Mouse (Mus musculus): Measurements from ENCODE around the gene Asprv1. TPM values are rescaled to one million over a fixed set of nuclear protein-coding genes. Genes with fewer than 3 reads are reported as not detected.

Asprv1 gene
- total RNA-seq, 2 experiments from 2014 or later = 0.27 TPM; not detected in 1

GRCm38 (mm10) chr6:86610714-86611113, 17.2 kb upstream of the Asprv1 start:
- intact Hi-C loops (cut with DNase I) = no loop called here
- DNase-seq = no peak

- intact Hi-C loops (cut with DNase I) = no loop called here
- no peak for DNase-seq
Measured at GRCm38 (mm10) chr6:86615301-86615700, 12.7 kb upstream of the Asprv1 start.

DNA sequence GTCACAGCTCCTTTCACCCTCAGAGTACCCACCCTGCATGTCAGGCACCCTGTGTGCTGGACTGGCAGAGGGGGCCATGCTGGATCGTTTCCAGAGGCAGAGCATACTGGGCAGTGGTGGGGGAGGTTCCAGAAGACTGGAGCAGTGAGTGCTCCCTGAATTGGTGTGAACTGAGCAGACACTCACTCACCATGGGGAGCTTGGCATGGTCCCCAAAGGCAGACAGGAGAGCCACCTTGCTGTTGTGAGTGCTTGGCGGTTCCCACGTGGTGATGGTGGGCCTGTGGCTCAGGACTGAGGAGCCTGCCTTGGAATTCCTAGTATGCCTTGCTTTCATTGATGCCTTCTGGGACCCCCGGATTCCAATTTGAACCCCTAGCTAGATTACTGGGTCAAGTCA, 4.8 kb upstream of the Asprv1 start:
- intact Hi-C loops (cut with DNase I) = no loop called here
- no peak for DNase-seq

- intact Hi-C loops (cut with DNase I) = no loop called here
- peak in 1 of 2 experiments; percentile 13 for DNase-seq
Measured at GRCm38 (mm10) chr6:86624074-86625030, 3.6 kb upstream of the Asprv1 start.

- intact Hi-C loops (cut with DNase I) = no loop called here
- DNase-seq = no peak
Measured at GRCm38 (mm10) chr6:86630141-86630540, 2.2 kb downstream of the Asprv1 start.

DNA sequence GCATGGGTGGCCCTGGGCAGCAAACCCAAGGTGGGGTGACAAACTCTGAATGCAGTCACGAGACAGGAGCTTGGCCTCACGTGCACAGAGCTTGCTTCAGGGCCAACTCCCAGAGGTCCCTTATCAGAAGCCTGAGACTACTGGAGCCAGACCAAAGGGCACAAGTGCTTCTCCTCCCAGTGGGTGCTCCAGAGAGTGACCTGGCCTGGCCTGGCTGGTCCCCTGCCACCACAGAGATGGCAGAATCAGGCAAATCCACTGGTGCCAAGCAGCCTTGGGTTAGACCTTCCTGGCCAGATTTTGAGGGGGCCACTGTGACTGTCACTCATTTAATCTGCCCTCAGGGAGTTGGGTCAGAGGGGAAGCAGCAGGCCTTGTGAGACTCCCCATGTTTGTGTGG, 8.5 kb downstream of the Asprv1 start:
- intact Hi-C loops (cut with DNase I) = no loop called here
- DNase-seq = peak; percentile 35 to 63

DNA sequence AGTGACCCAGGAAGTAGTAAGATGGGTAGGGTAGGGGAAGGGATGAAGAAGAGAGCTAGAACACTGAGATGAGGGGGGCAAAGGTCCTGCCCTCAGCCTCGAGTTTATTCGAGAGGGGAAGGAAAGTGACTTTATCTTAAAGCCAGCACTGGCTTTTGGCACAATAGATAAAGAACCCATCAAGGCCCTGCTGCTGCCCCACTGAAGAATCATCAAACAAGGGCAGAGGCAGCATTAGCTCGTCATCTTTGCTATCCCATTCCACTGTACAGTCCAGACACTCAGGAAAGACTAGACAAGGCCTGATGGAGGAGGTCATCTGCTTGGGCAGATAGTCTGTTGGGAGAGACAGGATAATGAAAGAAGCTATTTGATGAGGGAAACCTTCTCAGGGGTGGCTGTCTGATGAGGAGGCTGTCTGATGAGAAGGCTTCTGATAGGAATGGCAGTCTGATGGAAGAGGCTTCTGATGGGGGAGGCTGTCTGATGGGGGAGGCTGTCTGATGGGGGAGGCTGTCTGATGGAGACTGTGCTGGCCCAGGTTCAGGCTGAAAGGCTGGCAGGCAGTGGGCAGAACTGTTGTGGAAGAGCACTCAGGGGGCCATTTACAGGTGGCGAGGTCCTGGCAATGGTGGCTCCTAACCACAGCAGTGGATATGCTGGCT, 9.3 kb downstream of the Asprv1 start:
- intact Hi-C loops (cut with DNase I) = no loop called here
- no peak for DNase-seq

DNA sequence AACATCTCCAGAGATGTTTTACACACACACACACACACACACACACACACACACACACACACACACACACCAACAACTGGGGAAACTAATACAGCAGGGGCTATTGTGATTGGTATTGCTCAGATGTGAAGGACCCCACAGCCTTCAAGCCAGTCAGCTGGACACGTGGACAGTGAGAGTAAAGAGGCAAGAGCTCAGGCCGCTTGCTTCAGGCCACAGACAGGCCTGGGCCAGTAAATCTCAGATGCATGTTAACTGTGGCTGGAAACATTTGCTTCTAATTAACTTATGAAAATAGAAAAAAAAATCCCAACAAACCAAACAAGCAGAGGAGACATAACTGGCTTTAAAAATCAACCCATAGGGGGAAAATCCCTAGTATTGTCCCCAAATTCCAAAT, 9.9 kb downstream of the Asprv1 start:
- intact Hi-C loops (cut with DNase I) = loop anchor here (2.0 kb wide), 1 partner anchor 93 kb away; no protein-coding TSS in a partner anchor
- no peak for DNase-seq

GRCm38 (mm10) chr6:86638434-86638833, 10.5 kb downstream of the Asprv1 start:
- intact Hi-C loops (cut with DNase I) = loop anchor here (2.0 kb wide), 1 partner anchor 94 kb away; no protein-coding TSS in a partner anchor
- DNase-seq = no peak

DNA sequence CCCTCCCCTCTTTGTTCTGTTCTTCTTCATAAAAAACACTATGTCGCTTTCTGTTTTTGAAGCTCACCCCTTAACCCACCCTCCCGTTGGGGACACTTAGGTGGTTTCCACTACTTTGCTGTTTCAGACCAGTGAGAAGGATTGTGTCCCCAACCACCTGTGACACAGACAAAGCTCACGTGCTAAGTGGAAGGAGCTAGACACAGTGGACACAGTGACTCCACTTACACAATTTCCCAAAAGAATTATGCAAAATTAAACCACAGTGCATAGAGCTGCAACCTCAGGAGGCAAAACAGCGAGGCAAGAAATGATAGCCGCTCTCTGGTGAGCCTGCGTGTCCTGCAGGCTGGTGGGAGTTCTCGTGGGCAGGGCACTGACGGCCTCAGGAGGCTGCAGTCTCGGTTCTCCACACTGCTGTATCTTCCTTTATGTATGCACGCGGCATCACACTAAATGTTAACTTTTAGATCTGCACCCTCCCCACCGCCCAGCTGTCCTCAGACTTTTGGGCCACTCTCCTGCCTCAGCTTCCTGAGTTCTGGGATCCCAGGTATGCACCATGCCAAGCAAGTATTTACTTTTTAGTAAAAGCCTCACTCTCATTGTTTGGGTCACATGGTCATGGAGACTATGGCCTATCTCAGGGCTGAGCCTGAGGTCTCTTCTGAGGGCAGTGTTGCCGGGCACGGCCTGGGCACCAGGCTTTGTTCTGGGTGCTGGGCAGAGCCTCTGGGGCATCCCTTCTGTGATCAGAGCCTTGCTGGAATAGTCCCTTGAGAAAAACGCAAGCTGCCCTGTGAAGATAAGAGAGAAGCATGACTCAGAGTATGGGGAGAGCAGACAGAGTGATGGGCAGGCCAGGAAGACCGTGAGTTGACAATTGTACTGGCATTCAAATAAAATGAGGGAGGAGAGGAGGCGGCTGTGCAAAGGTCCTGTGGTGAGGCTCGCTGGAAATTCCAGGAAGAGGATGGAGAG, 11.5 kb downstream of the Asprv1 start:
- intact Hi-C loops (cut with DNase I) = loop anchor here (2.0 kb wide), 1 partner anchor 95 kb away; no protein-coding TSS in a partner anchor
- DNase-seq = no peak

DNA sequence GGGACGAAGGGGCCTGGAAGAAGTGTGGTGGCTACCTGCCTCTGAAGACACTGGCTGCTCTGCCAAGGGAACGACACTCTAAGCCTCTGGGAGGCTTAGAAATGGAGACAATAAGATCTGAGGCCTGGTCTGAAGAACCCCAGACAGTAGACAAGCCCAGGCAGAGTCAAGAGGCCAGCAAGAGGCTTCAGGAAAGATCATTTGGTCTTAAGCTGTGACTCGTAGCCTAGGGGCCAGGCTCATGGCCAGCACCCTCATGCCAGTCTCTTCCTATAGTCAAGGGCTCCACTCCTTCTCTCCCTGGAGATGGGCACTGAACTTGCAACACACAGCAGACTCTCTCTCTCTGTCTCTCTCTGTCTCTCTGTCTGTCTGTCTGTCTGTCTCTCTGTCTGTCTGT, 12.2 kb downstream of the Asprv1 start:
- DNase-seq = no peak
- intact Hi-C loops (cut with DNase I) = no loop called here

DNA sequence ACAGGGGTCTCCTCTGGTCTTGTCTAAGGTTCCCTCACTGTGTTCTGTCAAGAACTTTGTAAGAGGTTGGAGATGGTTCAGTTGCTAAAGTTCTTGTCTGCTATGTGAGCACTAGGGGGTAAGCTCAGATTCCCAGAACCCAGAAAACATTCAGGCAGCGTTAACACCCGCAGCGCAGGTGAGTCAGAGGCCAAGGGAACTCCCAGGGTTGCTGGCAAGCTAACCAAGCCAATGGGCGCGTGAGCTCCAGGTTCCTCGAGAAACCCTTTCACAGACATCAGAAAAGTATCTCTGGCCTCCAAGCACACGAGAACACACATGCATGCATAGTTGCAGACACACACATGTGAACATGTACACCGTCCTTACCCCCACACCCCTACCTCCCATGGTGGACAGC, 12.8 kb downstream of the Asprv1 start:
- intact Hi-C loops (cut with DNase I) = no loop called here
- DNase-seq = no peak

- no peak for DNase-seq
- intact Hi-C loops (cut with DNase I) = no loop called here
Measured at GRCm38 (mm10) chr6:86641716-86642115, 13.8 kb downstream of the Asprv1 start.

GRCm38 (mm10) chr6:86644775-86645400, 16.9 kb downstream of the Asprv1 start:
- intact Hi-C loops (cut with DNase I) = no loop called here
- DNase-seq = no peak

DNA sequence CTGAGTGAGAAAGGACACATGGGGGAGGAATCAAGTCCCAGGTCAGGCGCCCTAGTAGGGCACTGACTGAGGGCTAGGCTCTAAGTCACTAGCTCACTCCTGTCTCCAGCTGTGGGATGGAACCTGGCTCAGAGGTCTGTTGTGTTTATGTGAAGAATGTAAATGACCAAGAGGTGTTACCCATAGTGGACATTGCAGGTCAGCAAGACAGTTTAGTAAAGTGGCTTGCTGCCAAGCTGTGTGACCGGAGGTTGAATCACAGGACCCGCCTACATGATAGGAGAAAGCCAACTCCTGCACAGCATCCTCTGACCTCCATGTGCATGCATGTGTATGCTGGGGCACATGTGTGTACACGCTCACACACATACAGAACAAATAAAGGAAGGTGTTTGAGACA, 17.6 kb downstream of the Asprv1 start:
- no peak for DNase-seq
- intact Hi-C loops (cut with DNase I) = no loop called here

DNA sequence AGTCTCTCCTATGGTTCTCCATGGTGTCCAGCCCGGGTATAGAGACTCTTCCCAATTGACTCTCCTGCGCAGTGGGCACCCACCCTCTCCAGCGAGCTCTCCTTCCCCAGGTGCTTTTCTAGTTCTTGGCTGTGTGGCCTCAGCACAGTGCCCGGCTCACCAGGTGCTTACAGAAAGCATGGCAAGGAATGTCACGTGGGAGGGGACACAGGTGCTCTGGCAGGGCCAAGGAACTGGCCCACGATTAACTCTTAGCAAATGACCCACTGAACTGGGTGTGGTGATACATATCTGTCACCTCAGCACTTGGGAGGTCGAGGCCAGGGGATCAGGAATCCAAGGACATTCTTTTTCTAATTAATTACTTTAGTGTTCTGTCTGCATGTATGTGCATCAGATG, 18.2 kb downstream of the Asprv1 start:
- intact Hi-C loops (cut with DNase I) = no loop called here

GRCm38 (mm10) chr6:86653026-86653425, 25.1 kb downstream of the Asprv1 start:
- intact Hi-C loops (cut with DNase I) = no loop called here
- DNase-seq = no peak

More for the DNA sequence above, 18.2 kb downstream of the Asprv1 start:
- no peak for DNase-seq

GRCm38 (mm10) chr6:86654270-86654916, 26.4 kb downstream of the Asprv1 start:
- no peak for DNase-seq
- intact Hi-C loops (cut with DNase I) = no loop called here

DNA sequence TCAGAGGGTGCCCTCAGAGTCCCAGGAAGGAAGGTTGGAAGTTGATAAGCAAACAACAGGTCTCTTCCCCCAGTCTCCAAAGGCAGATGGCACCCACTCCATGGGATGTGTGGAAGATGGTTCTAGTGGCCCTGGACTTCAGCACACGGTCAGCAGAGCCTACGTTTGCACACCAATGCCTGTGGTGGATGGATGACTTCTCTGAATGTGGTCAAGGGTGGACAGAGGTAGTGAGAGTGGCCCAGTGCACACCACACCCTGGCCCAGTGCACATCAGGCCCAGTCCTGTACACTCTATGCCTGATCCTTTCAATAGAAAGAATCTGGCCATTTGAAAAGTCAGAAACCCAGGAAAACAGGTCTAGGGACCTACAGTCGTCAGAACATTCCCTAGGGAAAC, 30.5 kb downstream of the Asprv1 start:
- intact Hi-C loops (cut with DNase I) = no loop called here
- no peak for DNase-seq

All from heart, postnatal 14 days (tissue).